Mouse (Mus musculus) CD4-positive, CD25-positive, alpha-beta regulatory T cell (primary cell): Measurements from ENCODE around the gene Ccs. TPM values are rescaled to one million over a fixed set of nuclear protein-coding genes. Genes with fewer than 3 reads are reported as not detected.

Source experiments
- polyA plus RNA-seq: library from polyadenylated mRNA; unstranded; fragments of 100-300 nt; shearing (Covaris generic); gene quantifications from one replicate; pipeline ENCODE4 v1.2.1, GENCODE M21; 2017

The Ccs gene
- 128 TPM for polyA plus RNA-seq

DNA sequence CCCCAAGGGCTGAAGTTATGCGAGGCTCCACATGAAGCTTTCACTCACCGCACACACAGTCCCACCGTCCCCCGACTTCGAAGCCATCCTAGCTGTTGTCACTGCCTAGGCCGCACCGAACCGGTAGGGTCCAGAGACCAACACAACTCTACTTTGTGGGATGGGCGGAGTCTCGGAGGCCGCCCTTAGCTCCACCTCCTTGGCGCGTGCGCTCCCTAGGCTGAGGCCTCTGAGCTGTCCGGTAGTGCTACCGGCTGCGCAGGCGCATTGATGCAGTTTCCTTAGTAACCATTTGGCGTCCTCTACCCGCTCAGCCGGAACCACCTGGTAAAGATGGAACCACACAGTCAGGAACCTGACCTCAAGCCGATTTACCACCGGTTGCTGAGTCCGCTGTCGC lies at the start of gene Ccs, which contains the start of gene Ccdc87:
Gene Ccs, minus strand, starts transcription at position 184 of the 400 bp plus-strand sequence.
Gene Ccdc87, plus strand, starts transcription at position 218 of the 400 bp plus-strand sequence.

DNA sequence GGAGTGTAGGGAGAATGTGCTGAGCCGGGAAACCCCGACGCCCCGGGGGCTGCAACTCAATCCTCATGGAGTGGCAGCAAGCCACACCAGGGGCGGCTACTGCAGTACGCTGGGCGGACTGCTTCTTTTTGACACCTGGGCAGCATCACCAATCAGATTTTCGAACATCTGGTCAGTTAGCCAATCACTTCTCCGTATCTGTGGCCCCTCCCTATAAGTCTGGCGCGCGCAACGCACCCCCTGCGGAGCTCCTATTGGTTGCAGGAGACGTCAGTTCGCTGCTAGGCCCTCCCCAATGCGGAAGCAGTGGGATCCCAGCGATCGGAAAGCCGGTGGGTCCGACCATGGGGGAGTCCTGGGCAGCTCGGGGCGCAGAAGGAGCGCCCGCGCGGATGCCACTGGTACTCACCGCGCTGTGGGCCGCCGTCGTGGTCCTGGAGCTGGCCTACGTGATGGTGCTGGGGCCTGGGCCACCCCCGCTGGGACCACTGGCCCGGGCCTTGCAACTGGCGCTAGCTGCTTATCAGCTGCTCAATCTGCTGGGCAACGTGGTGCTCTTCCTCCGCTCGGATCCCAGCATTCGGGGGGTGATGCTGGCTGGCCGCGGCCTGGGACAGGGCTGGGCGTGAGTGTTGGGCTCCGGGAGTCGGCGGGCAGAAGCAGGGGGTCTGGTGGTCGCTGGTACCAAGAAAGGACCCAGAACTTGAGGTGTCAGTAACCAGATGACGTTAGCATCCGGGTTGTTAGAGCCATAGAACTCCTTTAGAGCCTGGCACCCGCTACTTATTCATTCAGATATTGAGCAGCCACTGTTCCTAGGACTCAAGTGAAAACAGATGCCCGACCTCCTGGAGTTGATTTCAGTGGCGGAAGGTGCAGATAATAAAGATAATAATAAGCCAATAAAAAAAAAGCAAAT lies 39.5 kb upstream of the Ccs start, which contains the start of gene Zdhhc24:
Gene Zdhhc24, plus strand, starts transcription at position 264 of the 919 bp plus-strand sequence.

GRCm38 (mm10) chr19:4877785-4878184 lies 38.7 kb upstream of the Ccs start, which contains the start of gene Actn3:
Gene Actn3 (minus strand): TSS chr19:4877909.

GRCm38 (mm10) chr19:4854552-4855469 lies 15.7 kb upstream of the Ccs start, which contains the start of gene Ctsf:
Gene Ctsf (plus strand): TSS chr19:4855130.

DNA sequence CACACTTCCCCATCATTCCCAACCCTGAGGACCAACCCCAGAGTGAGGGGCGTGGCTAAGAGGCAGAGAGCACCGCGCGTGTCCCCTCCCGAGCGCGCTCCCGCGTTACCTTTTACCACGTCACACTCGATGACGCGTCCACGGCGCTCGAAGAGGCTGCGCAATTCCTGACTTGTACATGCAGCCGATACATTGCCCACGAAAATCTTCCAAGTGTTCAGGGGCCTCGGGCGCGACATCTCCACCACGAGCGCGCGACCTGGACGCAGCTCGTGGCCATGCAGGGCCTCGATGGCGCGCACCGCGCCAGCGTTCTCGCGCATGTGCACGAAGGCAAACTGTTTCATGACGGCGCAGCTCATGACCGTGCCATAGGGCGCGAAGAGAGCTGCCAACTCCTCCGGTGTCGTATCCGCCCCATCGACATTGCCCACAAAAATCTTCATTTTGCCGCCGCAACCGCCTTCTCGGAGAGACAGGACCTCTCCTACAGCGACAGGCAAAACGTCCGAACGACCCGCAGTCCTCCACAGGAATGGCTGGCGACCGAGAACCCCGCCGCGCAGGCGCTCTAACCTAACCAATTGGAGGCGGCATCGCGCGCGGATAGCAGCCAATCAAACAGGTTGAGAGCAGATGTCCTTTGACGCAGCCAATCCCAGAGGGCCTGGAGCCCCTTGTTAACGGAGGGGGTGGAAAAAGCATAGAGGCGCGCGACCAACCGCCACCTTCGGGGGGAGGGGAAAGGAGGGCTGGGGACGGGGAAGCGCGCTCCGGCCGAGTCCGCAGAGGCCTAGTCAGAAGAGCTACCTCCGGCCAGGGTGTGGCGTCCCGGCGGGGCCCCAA lies 27.8 kb downstream of the Ccs start, which contains the start of the genes Gm21992 and Rbm14:
Gene Gm21992, minus strand, starts transcription at position 550 of the 846 bp plus-strand sequence.
Gene Rbm14, minus strand, starts transcription at position 572 of the 846 bp plus-strand sequence.

GRCm38 (mm10) chr19:4793831-4794422 lies 45.2 kb downstream of the Ccs start, which contains the start of gene Rbm4:
Gene Rbm4 (minus strand): TSS chr19:4793901.

Other genes starting within 250 kb of the Ccs start
- 1.2 TPM for gene Lrfn4, start 223.7 kb downstream of the Ccs start, polyA plus RNA-seq
- 74.5 TPM for gene Rce1, start 213.7 kb downstream of the Ccs start, polyA plus RNA-seq
- 0.34 TPM for gene Gm960, start 140.7 kb downstream of the Ccs start, polyA plus RNA-seq
- gene Sptbn2, start 128.2 kb downstream of the Ccs start, polyA plus RNA-seq, result 0.36 TPM
- 41.6 TPM for gene Rbm4b, start 82.8 kb downstream of the Ccs start, polyA plus RNA-seq
- 47.6 TPM for gene Rbm4, start 45.4 kb downstream of the Ccs start, polyA plus RNA-seq
- 28.3 TPM for gene Gm21992, start 27.7 kb downstream of the Ccs start, polyA plus RNA-seq
- 62.4 TPM for gene Rbm14, start 27.7 kb downstream of the Ccs start, polyA plus RNA-seq
- gene Ccdc87, start within 50 bp of the Ccs start, polyA plus RNA-seq, result 0.14 TPM
- 2.9 TPM for gene Ctsf, start 15.8 kb upstream of the Ccs start, polyA plus RNA-seq
- 0.18 TPM for gene Actn3, start 38.6 kb upstream of the Ccs start, polyA plus RNA-seq
- gene Zdhhc24, start 39.3 kb upstream of the Ccs start, polyA plus RNA-seq, result 7.5 TPM
- gene Bbs1, start 67.3 kb upstream of the Ccs start, polyA plus RNA-seq, result 0.79 TPM
- 108 TPM for gene Dpp3, start 89.0 kb upstream of the Ccs start, polyA plus RNA-seq
- gene Peli3, start 103.8 kb upstream of the Ccs start, polyA plus RNA-seq, result 0.56 TPM
- gene Mrpl11, start 122.8 kb upstream of the Ccs start, polyA plus RNA-seq, result 74.6 TPM
- gene Npas4, start 151.0 kb upstream of the Ccs start, polyA plus RNA-seq, result 0.71 TPM
- 2.2 TPM for gene Slc29a2, start 184.5 kb upstream of the Ccs start, polyA plus RNA-seq
- 16.9 TPM for gene B4gat1, start 199.5 kb upstream of the Ccs start, polyA plus RNA-seq
- gene AC124502.3, start 199.6 kb upstream of the Ccs start, polyA plus RNA-seq, result 1.6 TPM
- 85.3 TPM for gene Brms1, start 202.0 kb upstream of the Ccs start, polyA plus RNA-seq
- gene Rin1, start 211.1 kb upstream of the Ccs start, polyA plus RNA-seq, result 0.51 TPM
- not detected for gene Cd248, start 228.7 kb upstream of the Ccs start, polyA plus RNA-seq
- not detected for gene Tmem151a, start 246.2 kb upstream of the Ccs start, polyA plus RNA-seq
- 67.0 TPM for gene Yif1a, start 249.2 kb upstream of the Ccs start, polyA plus RNA-seq